Mouse (Mus musculus): ENCODE results near the gene Appbp2. TPM values are rescaled to one million over a fixed set of nuclear protein-coding genes. Genes with fewer than 3 reads are reported as not detected.
"Not testable (repeated sequence)": the region's sequence is repeated elsewhere in the genome, so short reads cannot be mapped to it uniquely, and the experiment has no call there.

The Appbp2 gene
- total RNA-seq, 1 experiment from 2014 or later = 56.9 TPM

GRCm38 (mm10) chr11:85222561-85222960 lies 12.4 kb downstream of the Appbp2 start:
- no peak for DNase-seq

- no peak for DNase-seq
Observed at GRCm38 (mm10) chr11:85219014-85219413, 15.9 kb downstream of the Appbp2 start.

DNA sequence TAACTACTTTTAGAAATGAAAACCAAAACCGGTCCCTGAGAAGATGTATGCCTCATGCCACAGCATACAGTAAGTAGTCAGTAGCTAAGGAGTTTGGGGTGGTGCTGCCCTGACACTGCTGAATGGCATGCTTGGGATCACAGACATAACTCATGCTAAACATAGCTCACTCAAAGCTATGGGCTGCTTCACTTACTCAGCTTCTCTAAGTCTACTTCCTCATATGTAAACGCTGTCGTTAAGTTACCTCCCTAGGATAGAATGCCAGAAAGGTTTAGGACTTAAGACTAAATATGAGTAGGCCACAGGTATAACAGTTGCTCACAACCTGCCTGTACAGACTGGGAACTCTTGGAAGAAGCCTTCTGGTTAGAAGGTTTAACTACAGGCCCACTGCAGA lies 20.3 kb downstream of the Appbp2 start:
- DNase-seq = no peak

GRCm38 (mm10) chr11:85213215-85213614 lies 21.7 kb downstream of the Appbp2 start:
- no peak for DNase-seq

GRCm38 (mm10) chr11:85211151-85211550 lies 23.8 kb downstream of the Appbp2 start:
- DNase-seq = no peak

DNA sequence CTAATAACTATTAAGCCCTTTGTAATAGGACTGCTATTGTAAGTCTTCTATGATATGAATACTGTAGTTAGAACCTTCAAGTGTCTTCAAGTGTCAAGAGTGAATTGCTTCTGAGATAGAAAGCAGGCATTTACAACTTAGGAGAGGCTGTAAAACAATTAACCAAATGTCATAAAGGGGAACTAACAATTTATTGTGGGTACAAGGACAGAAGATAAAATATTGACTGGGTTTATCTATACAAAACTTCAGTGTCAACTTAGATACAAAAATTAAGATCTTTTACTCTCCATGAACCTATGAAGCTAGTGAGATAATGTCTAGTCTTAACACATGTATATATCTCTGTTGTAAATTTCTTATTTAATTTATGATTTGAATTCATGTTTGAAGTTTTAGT lies 28.7 kb downstream of the Appbp2 start:
- DNase-seq = no peak

DNA sequence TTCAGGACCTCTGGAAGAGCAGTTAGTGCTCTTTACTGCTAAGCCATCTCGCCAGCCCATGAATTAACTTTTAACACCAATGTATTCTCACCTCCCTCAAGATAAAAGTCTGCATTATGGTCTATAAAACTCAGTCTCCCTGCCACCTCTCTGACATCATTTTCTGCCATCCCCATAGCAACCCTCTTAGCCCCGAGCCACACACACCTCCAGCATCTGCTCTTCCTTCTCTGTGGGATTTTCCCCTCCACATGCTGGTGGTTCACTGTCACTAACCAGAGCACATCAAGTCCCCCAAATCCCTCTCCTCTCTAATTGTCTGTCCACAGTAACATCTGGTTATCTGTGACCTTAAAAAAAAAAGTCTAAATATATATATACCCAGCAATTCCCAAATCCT lies 36.0 kb downstream of the Appbp2 start:
- DNase-seq = no peak

DNA sequence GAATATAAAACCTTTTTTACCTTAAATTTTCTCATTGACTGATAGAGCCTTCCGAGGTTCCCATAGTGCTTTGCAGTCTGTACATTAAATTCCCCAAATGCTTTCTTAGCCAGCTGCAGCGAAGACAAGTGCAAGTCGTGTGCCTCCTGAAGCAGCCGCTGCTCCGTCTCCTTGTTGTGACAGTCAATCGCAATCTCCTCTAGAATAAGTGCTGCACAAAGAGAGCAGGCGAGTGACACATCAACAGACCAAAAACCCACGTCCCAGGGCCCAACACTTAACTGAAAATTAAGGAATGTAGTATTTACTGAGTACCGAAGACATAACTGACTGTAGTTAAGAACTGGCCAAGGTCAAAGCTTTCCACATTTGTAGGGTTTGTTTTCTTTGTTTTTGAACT lies 38.9 kb downstream of the Appbp2 start:
- DNase-seq = no peak

GRCm38 (mm10) chr11:85194206-85194605 lies 40.7 kb downstream of the Appbp2 start:
- no peak for DNase-seq

GRCm38 (mm10) chr11:85190741-85191140 lies 44.2 kb downstream of the Appbp2 start:
- no peak for DNase-seq

DNA sequence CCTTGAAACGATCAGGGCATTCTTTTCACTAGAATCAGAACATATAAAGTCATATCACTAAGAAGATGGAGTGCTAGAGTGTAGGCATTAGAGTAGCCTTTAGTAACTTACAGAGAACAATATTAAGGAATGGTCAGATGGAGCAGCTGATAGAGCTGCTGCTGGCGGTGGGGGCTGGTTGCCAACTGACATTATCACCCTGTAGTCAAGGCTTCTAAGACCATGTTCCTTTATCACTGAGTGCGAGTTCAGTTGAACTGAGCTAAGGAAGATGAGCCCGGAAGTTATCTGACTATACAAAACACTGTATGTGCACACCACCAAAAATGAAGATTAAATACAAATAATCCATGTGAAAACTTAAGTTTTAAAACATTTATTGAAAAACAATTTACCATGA lies 45.8 kb downstream of the Appbp2 start:
- no peak for DNase-seq

DNA sequence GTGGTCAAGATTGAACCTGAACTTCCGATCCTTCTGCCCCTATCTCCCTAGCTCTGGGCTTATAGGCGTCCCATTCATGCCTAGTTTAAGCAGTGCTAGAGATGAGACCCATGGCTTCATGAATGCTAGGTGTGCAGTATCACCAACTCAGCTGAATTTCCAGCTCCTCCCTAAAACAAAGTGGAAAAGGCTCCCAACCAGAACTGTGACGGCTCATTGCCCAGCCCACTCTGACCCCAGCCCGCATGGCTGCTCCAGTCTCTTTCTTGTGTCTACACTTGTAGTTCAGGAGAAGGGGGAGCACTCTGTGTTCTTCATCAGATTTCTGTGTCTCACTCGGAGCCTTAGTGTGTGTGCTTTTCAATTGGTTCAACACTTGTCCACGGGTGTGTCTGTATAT lies 50.1 kb downstream of the Appbp2 start:
- no peak for DNase-seq

GRCm38 (mm10) chr11:85184082-85184481 lies 50.8 kb downstream of the Appbp2 start:
- DNase-seq = no peak

GRCm38 (mm10) chr11:85183284-85183779 lies 51.6 kb downstream of the Appbp2 start:
- peak; percentile 31 for DNase-seq

DNA sequence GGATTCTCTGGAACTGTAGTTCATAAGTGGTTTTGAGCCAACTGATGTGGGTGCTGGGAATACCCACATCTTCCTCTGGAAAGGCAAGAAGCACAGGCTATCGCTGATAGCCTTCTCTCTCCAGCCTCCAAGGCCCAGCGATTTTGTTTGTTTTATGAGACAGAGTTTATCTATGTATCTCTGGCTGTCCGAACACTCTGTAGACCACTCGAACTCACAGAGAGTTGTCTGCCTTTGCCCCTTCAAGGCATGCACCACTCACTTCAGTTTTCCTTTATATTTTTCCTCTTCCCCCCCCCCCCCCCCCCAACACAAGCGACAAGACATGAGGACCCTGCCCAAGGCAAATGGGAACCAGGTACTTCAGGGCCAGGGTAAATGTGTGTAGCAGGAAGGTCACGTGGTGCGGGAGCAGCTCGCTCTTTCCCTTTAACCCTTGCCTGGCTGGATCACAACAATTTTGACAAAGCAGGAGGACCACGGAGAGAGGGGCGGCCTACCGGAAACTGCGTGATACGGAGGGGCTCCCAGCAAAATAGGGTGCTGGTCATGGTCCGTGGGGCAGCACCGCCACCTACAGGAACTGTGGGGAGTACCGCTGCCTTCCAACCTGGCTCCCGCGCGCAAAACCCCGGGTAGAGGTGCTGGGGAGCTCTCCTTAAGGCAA lies 52.2 kb downstream of the Appbp2 start:
- peak; percentile 77 for DNase-seq

- DNase-seq = no peak
Observed at GRCm38 (mm10) chr11:85178413-85178812, 56.5 kb downstream of the Appbp2 start.

DNA sequence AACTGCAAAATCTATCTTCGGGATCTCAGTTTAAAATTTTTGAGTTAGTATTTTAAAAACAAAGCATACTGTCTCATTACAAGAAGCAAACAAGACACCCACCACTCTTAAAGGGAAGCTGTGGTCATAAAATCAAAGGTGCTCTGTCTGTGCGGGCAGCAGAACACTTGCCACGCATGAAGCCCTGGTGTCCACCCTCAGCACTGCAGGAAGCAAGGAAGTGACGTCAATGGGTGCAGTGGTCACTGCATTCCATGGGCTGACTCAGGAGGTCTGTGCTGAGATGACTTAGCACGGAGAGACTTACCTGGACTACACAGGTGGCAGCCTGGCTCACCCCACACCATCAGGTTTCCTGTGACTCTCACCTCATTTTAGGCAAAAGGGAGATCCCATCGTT lies 57.2 kb downstream of the Appbp2 start:
- DNase-seq = no peak

DNA sequence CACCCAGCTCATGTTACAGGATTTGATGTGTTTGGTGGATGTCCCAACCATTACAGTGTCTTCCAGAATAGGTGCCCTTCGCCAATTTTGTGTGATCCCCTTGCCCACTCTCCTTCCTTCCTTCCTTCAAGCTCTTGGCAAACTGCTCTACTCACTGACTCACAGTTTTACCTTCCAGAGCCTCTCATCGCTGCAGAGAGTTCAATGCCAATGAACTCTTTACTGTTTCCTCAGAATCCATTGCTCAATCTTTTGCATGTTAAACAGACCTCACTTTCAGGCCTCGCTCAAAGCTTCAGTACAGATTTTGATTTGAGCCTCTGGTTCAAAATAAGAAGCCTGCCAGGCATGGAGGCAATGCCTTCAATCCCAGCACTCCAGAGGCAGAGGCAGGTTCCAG lies 59.0 kb downstream of the Appbp2 start:
- no peak for DNase-seq

DNA sequence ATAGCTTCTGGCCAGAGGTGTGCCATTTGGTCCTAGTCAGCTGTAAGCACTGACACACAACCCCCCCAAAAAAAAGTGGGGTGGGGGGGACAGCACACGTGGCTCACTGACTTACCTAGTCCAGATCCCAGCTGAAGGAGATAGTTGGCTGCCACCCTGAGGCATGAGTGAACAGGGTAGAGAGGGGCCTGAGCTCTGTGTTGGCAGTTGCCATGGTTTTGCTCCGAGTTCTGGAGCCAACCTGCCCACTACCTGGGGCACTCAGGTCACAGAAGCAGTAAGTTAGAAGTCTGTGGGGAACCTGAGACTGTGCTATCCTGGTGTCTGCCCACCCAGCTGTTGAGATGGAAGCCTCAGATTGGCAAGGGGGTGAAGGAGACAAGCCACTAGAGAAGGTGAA lies 64.1 kb downstream of the Appbp2 start:
- no peak for DNase-seq

DNA sequence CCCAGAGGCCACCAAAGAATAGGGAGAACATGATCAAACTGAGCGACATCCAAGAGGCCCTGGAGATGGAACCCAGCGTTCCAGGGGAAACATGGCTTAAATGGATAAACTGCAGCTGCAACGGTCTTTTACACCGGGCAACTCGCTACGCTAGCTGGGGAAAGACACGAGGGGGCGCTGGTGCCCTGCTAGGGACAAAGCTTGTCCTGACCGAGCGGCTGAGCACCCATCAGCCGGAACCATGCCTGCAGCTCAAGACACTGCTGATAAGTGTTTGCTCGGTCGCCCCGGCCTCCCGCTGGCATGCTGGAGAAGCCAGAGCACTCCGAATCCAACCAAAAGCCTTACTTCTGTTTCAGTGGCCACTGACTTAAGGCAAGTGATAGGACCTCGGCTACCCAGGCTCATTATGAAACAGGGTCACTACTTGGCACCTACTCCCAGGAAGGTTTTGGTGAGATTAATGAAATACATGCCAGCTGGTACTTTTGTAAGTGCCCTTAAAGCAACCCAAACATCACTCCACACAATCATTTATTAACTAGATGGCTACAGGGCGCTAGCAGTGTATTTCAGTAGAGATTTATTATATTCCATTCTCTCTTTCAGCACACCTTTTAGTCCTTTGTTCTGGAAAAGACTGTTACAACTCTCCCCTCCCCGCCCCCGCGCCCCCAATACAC lies 64.7 kb downstream of the Appbp2 start, which contains the start of gene 1700125H20Rik:
TSS of gene 1700125H20Rik (plus strand) at position 347 of the 683 bp plus-strand sequence.
- peak; percentile 96 for DNase-seq

DNA sequence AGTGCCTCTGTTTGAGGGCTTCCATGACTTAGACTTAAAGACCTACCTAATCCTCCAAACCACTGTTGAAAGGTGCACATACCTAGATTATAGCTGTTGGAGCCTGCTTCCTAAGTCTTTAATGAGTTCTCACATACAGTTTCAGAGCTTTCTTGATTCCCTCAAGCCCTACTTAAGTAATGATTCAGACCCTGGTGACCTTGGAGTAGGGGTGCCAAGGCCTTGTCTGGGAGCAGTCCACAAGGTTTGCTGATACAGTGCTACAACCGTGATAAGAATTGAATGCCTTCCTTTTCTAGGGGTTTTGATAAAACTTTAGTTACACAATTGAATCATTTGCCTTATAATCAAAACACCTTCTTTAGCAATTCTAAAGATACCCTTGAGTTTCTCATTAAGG lies 67.4 kb downstream of the Appbp2 start:
- no peak for DNase-seq

DNA sequence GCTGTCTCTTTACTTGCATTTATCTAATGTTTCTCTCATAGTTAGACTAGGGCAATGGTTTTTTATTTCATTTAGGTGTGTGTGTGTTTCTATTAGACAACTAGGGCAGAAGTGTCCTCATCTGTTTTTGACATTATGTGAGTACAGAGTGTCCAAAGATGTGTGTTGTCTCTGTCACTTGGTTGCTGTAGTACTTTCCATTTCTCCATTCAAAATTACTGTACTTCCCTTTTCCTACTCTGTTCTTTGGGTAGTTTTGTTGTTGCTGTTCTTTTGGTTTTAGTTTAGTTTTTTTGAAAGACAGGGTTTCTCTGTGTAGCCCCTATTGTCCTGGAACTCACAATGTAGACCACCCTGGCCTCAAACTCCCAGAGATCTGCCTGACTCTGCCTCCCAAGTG lies 70.6 kb downstream of the Appbp2 start:
- no peak for DNase-seq

DNA sequence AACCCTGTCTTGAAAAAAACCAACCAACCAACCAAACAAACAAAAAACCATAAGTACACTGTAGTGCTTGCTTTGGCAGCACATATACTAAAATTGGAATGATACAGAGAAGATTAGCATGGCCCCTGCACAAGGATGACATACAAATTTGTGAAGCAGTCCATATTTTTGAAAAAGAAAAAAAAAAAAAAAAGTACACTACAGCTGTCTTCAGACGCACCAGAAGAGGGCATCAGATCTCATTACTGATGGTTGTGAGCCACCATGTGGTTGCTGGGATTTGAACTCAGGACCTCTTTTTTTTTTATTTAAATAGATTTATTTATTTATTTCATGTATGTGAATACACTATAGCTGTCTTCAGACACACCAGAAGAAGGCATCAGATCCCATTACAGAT lies 71.9 kb downstream of the Appbp2 start:
- DNase-seq = not testable (repeated sequence)

GRCm38 (mm10) chr11:85157301-85157700 lies 77.6 kb downstream of the Appbp2 start:
- no peak for DNase-seq
